Mouse (Mus musculus) large intestine, adult 2 months (tissue): ENCODE data around the gene Cacnb3. TPM values are rescaled to one million over a fixed set of nuclear protein-coding genes. Genes with fewer than 3 reads are reported as not detected.

ENCODE experiments used
- DNase-seq: peaks from one replicate; pipeline ENCODE4 v3.0.0-alpha.2; 2012; ENCODE audit warnings: low read depth, low spot score
- WGBS: fragments of 180-500 bp; shearing (Covaris S2); methylation state at CpG from one replicate; pipeline ENCODE4 v1.1.7; 2018; 5-methylcytosine and 5-hydroxymethylcytosine counted together
- polyA plus RNA-seq: library from polyadenylated mRNA; depleted of rRNA; stranded (reverse); fragments of >200 nt; gene quantifications from 2 replicates; pipeline ENCODE4 v1.2.3, GENCODE M21; 2012

Cacnb3 gene
- polyA plus RNA-seq, 1 experiment = 44.5 TPM

DNA sequence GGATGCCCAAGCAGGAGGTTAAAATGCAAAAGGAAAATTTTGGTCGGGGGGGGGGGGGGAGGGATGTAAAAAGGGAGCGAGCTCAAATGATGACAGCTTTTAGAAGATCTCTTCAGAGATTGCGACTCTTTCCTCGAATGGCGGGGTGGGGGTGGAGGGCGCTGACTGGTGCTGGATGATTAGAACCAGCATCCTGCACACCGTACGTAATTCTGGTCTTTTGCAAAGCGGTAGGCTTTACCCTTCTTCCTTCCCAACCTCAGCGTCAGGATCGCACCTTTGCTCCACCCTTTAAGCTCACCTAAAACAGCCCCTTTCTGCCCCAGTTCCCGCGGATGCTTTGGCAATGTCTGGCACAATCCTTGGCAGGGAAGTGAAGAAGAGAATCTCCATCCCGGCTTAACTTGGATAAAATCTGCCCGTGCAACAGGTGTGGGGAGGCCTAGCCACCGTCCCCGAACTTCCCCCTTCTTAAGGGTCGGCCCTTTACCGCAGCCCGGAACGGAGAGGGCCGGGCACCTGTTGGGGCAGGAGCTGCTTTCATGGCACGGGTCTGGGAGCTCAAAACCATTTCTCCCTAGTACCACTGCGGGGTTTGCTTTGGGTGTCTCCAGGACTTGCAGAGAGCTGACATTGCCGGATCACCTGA, 3.3 kb downstream of the Cacnb3 start:
- WGBS = 3% methylated on average over 25 of the region's 25 CpGs
- no peak for DNase-seq

DNA sequence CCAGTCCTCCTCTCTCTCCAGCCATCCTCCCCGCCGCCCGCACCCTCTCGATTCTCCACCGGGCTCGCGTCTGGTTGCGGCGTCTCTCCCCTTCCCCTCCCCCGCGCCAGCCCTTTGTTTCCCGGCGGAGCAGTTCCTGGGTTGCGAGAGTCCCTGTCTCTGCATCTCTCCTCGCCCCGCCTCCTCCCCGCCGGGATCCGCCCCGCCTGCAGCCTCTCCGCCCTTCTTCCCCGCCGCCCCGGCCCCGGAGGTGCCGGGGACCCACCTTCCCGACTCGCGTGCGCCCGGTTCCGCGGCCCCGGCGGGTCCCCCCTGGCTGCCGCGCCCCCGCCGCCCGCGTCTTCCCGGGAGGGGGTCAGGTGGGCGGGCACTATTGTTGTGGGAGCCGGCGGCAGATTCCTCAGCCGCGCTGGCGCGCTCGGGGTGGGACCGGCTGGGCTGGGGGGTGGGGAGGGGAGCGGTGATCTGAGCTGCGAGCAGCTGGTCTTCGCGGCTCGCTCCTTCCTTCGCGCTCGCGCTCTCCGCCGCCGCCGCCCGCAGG, 4.0 kb downstream of the Cacnb3 start:
- WGBS = under 1% methylated on average over 65 of the region's 65 CpGs
- no peak for DNase-seq

GRCm38 (mm10) chr15:98635291-98635841, 4.7 kb downstream of the Cacnb3 start:
- DNase-seq = no peak

DNA sequence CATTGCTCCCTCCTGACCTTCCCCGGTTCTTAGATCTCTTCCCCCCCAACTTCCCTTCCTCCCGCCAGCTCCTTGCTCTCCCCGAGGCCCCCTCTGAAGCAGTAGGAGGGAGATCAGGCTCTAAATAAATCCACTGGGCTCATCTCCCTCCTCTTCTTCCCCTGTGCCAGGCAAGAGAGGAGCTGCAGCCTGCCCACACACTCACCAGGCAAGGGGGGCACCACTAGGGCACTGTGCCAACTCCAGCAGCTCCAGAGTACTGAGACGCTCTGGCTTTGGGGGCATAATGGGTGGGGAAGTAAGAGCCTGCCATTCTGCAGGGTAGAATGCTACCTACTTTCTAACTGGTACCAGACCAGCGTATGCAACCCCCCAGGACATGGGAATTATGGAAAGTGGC, 5.9 kb downstream of the Cacnb3 start:
- DNase-seq = no peak
- WGBS = 84% methylated on average over 5 of the region's 5 CpGs

More at GRCm38 (mm10) chr15:98635291-98635841, 4.7 kb downstream of the Cacnb3 start:
- 30% methylated on average over 21 of the region's 21 CpGs for WGBS

DNA sequence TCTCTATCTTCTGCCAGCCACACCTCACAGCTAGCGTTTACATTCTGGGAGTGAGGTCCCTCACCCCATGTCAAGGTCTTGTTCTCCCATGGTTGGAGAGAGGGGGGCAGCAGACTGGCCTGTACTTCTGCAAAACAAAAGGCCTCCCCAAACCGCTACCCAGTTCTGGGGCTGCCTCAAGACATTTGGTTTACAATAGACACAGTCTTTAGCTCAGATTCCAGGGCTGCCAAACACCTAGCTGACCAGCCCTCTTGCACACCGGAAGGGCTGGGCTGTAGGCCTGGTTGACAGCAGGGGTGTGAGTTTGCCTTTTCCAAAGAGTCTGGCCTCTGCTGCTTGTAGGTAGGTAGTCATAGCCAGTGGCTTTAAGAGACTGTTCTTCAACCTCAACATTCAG, 6.5 kb downstream of the Cacnb3 start:
- WGBS = 75% methylated on average over 3 of the region's 3 CpGs
- DNase-seq = no peak

DNA sequence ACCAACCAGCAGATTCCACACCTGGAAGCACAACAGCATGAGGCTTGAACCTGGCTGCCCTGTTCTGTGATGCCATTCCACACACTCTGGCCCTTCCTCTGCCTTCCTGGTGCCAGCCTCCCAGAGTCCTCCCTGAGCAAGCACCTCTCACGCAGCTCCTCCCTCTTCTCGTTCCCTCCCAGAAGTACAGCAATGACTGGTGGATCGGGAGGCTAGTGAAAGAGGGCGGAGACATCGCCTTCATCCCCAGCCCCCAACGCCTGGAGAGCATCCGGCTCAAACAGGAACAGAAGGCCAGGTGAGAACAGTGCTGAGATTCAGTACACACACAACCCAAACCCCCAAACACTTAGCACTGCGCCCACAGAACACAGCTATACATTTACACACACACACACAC, 9.5 kb downstream of the Cacnb3 start:
- 36% methylated on average over 8 of the region's 8 CpGs for WGBS
- DNase-seq = no peak

DNA sequence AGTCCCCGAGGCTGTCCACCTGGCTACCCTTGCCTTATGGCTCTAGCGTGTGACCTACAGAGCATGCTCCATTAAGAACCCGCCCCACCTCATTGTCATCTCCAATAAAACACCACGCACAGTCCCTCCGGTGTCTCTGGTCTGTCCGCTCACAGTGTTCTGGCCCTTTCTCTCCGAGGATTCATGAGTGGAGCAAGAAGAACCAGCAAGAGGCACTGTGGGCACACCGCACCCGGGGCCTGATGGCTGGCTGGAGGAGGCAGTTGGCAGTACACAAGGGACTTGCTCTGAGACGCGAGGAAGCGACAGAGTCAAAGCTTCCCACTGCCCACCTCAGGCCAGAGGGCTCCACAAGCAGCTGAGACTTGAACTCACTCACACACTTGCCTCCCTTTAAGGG, 13.8 kb downstream of the Cacnb3 start:
- 87% methylated on average over 12 of the region's 12 CpGs for WGBS

GRCm38 (mm10) chr15:98645057-98646026, 14.7 kb downstream of the Cacnb3 start:
- 67% methylated on average over 24 of the region's 24 CpGs for WGBS

More for the DNA sequence above, 13.8 kb downstream of the Cacnb3 start:
- no peak for DNase-seq

GRCm38 (mm10) chr15:98646737-98647136, 16.1 kb downstream of the Cacnb3 start:
- WGBS = 74% methylated on average over 8 of the region's 8 CpGs
- DNase-seq = no peak

More at GRCm38 (mm10) chr15:98645057-98646026, 14.7 kb downstream of the Cacnb3 start:
- DNase-seq = no peak

- 85% methylated on average over 10 of the region's 10 CpGs for WGBS
- no peak for DNase-seq
Measured at GRCm38 (mm10) chr15:98647308-98647707, 16.7 kb downstream of the Cacnb3 start.

DNA sequence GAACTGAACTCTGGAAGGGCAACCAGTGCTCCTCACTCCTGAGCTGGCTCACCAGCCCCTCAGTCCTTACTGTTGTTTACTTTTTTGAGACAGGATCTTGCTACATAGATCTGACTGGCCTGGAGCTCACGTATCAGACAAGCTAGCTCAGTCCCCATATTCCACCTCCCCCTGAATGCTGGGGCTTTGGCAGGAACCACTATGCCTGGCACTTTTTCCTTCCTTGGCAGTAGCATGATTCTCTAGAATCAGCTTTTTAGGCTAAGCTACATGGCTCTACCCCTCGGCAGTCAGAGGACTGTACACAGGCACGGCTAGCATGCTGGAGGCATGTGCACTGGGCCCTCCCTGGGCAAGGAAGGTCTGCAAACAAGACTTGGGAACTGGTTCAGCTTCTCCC, 17.4 kb downstream of the Cacnb3 start:
- 92% methylated on average over 3 of the region's 3 CpGs for WGBS
- no peak for DNase-seq

GRCm38 (mm10) chr15:98651431-98651830, 20.8 kb downstream of the Cacnb3 start:
- 93% methylated on average over 15 of the region's 15 CpGs for WGBS
- no peak for DNase-seq

DNA sequence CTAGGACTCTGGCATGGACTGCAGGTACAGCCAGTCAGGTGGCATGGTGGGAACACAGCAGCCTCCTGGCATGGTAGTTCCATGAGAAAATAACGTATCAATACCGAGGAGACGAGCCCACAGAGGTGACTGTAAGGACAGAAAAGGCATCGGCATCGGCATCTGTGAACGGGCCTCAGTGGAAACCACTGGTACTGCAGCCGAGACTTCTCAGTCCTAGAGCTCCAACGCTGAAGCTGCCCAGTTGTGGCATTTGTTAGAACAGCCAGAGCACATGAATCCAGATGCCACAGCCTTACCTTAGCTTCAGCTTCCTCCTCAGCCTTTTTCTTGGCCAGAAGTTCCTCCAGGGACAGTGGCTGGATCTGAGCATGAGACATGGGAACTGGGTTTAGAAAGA, 21.5 kb downstream of the Cacnb3 start:
- whole genome bisulfite sequencing = 94% methylated on average over 8 of the region's 8 CpGs
- no peak for DNase-seq

DNA sequence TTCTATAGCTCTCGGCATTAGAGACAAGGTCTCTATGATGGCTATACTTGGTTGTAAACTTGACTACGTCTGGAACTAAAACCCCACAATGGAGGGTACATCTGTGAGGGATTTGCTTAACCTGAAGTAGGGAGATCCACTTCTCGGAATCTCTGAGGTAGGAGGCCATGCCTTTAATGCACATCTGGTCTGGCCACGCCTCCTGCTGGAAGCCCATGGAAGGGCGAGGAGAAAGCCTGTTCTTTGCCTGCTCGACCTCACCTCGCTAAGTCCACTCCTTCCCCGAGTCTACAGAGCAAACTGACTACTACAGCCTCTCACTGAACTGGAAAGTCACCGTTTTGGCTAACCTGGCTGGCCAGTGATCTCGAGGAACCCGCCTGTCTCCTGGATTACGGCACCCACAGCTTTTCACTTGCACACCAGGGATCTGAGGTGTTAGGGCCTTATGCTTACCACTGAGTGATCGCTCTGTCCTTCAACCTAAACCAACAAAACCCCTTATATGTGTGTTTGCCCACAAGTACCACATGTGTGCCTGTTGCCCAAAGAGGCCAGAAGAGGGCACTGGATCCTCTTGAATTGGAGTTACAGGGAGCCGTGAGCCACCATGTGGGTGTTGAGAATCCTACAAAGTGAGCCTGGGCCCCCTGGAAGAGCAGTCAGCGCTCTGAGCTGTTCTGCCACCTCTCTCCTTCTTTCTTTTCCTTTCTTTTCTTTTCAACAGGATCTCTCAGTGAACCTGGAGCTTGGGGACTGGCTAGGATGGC, 26.5 kb downstream of the Cacnb3 start:
- WGBS = 75% methylated on average over 15 of the region's 15 CpGs
- DNase-seq = no peak

DNA sequence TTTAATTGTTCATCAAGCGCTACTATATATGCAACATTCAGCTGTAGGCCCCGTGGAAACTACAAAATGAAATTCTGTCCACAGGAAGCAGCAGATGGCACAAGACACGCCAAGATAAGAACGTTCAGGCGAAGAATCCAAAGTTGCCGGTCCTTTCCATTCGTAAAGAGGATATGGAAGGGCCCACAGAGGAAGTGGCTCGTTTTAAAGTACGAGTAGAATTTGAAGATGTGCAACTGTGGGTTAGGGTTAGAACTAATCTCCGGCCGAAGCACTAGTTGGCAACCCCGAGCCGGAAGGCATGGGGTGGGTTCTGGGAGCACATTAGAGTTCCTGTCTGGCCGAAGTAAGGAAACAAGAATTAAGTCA, 31.5 kb downstream of the Cacnb3 start:
- WGBS = under 1% methylated on average over 14 of the region's 14 CpGs
- DNase-seq = no peak

DNA sequence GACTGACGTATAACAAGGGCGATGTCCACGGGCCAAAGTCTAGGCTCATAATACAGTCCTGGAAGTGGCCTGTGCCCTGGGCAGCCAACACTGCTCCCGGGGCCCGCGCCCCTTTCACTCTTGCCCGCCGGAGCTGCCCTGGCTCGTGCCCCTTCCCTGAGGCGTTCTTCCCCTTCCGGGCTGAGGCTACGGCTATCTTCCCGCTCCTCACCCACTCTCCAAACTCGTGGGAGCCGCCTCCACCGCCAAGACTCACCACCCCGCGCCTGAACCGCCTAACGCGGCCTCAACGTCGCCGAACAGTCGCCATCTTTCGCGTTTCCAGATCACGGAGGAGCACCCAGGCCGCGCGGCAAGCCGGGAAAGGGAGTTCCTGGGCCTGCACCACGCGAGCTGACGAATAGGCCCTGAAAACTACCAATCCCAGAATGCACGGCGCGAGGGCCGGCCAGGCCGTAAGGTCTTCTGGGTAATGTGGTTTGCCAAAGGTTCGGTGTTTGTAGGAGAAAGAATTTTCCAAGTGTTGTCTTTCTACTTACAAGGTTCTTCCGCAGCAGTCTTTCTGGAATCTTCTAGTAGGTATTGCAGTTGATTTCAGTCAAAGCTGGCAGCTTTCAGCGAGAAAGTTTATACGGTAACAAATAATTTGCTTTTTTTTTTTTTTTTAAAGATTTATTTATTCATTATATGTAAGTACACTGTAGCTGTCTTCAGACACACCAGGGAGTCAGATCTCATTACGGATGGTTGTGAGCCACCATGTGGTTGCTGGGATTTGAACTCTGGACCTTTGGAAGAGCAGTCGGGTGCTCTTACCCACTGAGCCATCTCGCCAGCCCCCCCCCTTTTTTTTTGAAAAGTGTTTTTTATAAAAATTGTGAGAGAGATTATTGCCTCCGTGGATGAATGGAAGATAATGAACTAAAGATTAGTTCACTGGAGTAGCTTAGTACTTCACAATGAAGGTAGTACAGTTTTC, 32.2 kb downstream of the Cacnb3 start, which contains the start of gene Ddx23:
Gene Ddx23, minus strand, starts transcription at position 328 of the 979 bp plus-strand sequence.
- peak; percentile 93 for DNase-seq
- 2% methylated on average over 48 of the region's 48 CpGs for WGBS

- WGBS = 60% methylated on average over 11 of the region's 11 CpGs
- DNase-seq = no peak
Measured at GRCm38 (mm10) chr15:98664042-98664907, 33.6 kb downstream of the Cacnb3 start.
